Mouse (Mus musculus): Measurements from ENCODE around the gene Slc25a39. TPM values are rescaled to one million over a fixed set of nuclear protein-coding genes. Genes with fewer than 3 reads are reported as not detected.

The Slc25a39 gene
- total and polyA plus RNA-seq, 3 experiments: 183 to 325 TPM; not detected in 1

GRCm38 (mm10) chr11:102393719-102394420 lies 13.9 kb downstream of the Slc25a39 start:
- H3K27ac ChIP-seq (ENCODE audit: control insufficient read depth, low read depth, low read length): no peak overlapping the region
- no peaks in the 10 kb centered on the region for H3K36me3 ChIP-seq (ENCODE audit: control insufficient read depth in 1 of 2, insufficient read depth in 2 of 2, low read length in 2 of 2)
- no peak for DNase-seq (ENCODE audit: low read depth, low spot score)
- no peaks in the 10 kb centered on the region for H3K9me3 ChIP-seq (replicated peaks; ENCODE audit: insufficient read depth, low read length)
- no peaks in the 10 kb centered on the region for H3K79me2 ChIP-seq (ENCODE audit: control insufficient read depth, insufficient read depth, low read length, poor library complexity)
- peaks cover 9 to 21% of the 10 kb centered on the region in 2 experiments for H3K27me3 ChIP-seq (ENCODE audit: control insufficient read depth in 1 of 2, insufficient read depth in 2 of 2, low read length in 2 of 2)
- H3K9ac ChIP-seq (ENCODE audit: control insufficient read depth, low read depth, low read length, poor library complexity, severe bottlenecking): no peak overlapping the region
- TF ChIP-seq CTCF (IDR thresholded peaks at IDR 0.05 in 2 of 3, conservative IDR thresholded peaks at IDR 0.05 in 1 of 3; ENCODE audit: control insufficient read depth in 1 of 3, insufficient read depth in 1 of 3, low read depth in 2 of 3, low read length in 3 of 3, poor library complexity in 1 of 3, severe bottlenecking in 1 of 3): no peak
- no peaks in the 10 kb centered on the region for H3K4me1 ChIP-seq (ENCODE audit: control insufficient read depth in 1 of 2, insufficient read depth in 2 of 2, low read length in 2 of 2)
- no peak overlapping the region for H3K4me3 ChIP-seq (ENCODE audit: control insufficient read depth in 1 of 2, insufficient read depth in 1 of 2, low read depth in 2 of 2, low read length in 2 of 2)

- Histone ChIP-seq H3K36me3 (ENCODE audit: control insufficient read depth in 1 of 2, insufficient read depth in 2 of 2, low read length in 2 of 2) (no peaks in the 10 kb centered on the region), H3K27ac (ENCODE audit: control insufficient read depth, low read depth, low read length) (no peak within 1 kb of the TSS), H3K27me3 (ENCODE audit: control insufficient read depth in 1 of 2, insufficient read depth in 2 of 2, low read length in 2 of 2) (peaks cover 9 to 23% of the 10 kb centered on the region in 2 experiments), H3K9ac (ENCODE audit: control insufficient read depth, low read depth, low read length, poor library complexity, severe bottlenecking) (no peak within 1 kb of the TSS), H3K9me3 (replicated peaks; ENCODE audit: insufficient read depth, low read length) (no peaks in the 10 kb centered on the region), H3K79me2 (ENCODE audit: control insufficient read depth, insufficient read depth, low read length, poor library complexity) (no peaks in the 10 kb centered on the region), H3K4me1 (ENCODE audit: control insufficient read depth in 1 of 2, insufficient read depth in 2 of 2, low read length in 2 of 2) (no peaks in the 10 kb centered on the region), H3K4me3 (ENCODE audit: control insufficient read depth in 1 of 2, insufficient read depth in 1 of 2, low read depth in 2 of 2, low read length in 2 of 2) (no peak within 1 kb of the TSS)
- TF ChIP-seq TAL1 (IDR thresholded peaks at IDR 0.05; ENCODE audit: low read length) (no peak), SMC3 (IDR thresholded peaks at IDR 0.05; ENCODE audit: low read depth, low read length) (no peak), RCOR1 (IDR thresholded peaks at IDR 0.05; ENCODE audit: low read depth, low read length) (no peak), NELFE (IDR thresholded peaks at IDR 0.05; ENCODE audit: low read depth, low read length) (no peak), POLR2AphosphoS5 (IDR thresholded peaks at IDR 0.05; ENCODE audit: borderline replicate concordance, low read depth, low read length) (no peak), TBP (IDR thresholded peaks at IDR 0.05; ENCODE audit: low read depth, low read length) (no peak), ZKSCAN1 (IDR thresholded peaks at IDR 0.05; ENCODE audit: low read depth, low read length) (no peak), MEF2A (IDR thresholded peaks at IDR 0.05; ENCODE audit: extremely low read depth, insufficient replicate concordance, low read depth, low read length, poor library complexity, severe bottlenecking) (no peak), ZMIZ1 (IDR thresholded peaks at IDR 0.05; ENCODE audit: low read depth, low read length) (no peak), UBTF (IDR thresholded peaks at IDR 0.05; ENCODE audit: borderline replicate concordance, insufficient read depth, low read depth, low read length) (no peak), MAX (IDR thresholded peaks at IDR 0.05; ENCODE audit: low read length) (no peak), BHLHE40 (IDR thresholded peaks at IDR 0.05; ENCODE audit: borderline replicate concordance, low read depth, low read length) (no peak), MYC (IDR thresholded peaks at IDR 0.05; ENCODE audit: low read depth, low read length) (no peak)
- no peak for DNase-seq (ENCODE audit: low read depth, low spot score)
Measured at GRCm38 (mm10) chr11:102393238-102393634, 14.5 kb downstream of the Slc25a39 start, which contains the start of gene Rundc3a. TSS of gene Rundc3a (plus strand) at chr11:102393403.

Data from MEL (cell line).